Mouse (Mus musculus) activated CD4-positive, CD25-positive, alpha-beta regulatory T cell, adult 4 months (primary cell): ENCODE data around the gene Cd209g. TPM values are rescaled to one million over a fixed set of nuclear protein-coding genes. Genes with fewer than 3 reads are reported as not detected.
A peak's percentile ranks its signal among the peaks of the same experiment; 100 is the strongest.
"Not testable (repeated sequence)": the region's sequence is repeated elsewhere in the genome, so short reads cannot be mapped to it uniquely, and the experiment has no call there.

Experiments used
- ATAC-seq: one replicate; pipeline ENCODE4 v1.8.0; 2017
- polyA plus RNA-seq, 2 experiments: library from polyadenylated mRNA; unstranded; fragments of 100-300 nt; shearing (Covaris generic); gene quantifications; one replicate each; pipeline ENCODE4 v1.2.1; 2017

Gene Cd209g
- not detected for polyA plus RNA-seq

DNA sequence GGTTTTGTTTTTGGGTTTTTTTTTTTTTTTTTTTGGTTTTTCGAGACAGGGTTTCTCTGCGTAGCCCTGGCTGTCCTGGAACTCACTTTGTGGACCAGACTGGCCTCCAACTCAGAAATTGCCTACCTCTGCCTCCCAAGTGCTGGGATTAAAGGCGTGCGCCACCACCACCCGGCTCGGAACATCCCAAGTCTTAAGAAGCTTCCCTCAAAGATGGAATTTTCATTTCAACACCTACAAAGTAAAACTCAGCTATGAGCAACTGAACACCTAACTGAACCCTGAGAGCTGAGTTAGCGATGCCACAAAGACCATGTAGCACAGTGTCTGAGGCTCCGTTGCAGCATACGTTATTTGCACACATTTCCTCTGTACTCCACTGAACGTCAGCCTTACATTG lies at the start of gene Cd209g:
Gene Cd209g, plus strand, starts transcription at position 301 of the 400 bp plus-strand sequence.
- no peak for ATAC-seq

DNA sequence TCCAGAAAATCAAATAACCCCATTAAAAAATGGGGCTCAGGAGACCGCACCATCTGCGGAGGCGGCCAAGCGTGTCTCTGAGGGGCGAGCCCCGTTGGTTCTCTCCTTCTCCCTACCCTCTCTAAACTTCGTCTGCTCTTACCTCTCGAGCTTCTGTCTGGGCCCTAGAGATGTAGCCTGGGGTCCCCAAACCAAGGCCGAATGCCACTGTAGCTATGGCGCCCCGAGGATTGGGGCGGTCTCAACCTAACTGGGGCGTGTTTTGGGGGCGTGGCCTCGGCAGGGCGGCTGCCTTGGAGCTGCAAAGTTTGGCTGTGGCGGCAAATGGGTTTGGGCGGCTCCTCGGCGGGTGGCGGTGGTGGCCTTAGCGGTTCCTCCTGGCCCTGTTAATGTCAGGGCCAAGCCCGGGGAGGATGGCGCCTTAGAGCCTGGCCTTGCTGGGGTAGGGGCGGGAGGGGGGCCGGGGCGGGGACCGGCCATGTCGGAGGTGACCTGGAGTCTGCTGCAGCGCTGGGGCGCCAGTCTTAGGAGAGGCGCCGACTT lies 46.6 kb upstream of the Cd209g start:
- peak; percentile 65 for ATAC-seq

- ATAC-seq, result not testable (repeated sequence)
Observed at GRCm38 (mm10) chr8:4088514-4088913, 45.4 kb upstream of the Cd209g start.

DNA sequence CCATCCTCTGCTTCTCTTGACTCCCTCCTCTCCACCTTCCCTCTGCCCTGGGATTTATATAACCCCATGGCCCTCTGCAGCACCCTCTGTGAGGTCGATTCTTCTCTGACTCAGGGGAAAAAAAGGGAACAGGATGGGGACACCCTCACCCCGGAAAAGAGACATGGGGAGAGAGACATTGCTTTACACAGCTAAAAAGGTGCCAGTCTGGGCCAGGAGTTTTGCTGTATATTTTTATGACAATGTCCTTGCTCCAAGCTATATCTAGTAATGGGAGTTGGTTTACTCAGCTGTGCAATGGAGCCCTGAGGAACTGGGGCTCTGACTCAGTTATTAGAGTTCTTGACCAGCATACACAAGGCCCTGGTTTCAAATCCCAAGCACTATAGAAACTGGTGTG lies 28.2 kb upstream of the Cd209g start, which contains the start of gene Cd209f:
Gene Cd209f, minus strand, starts transcription at position 101 of the 400 bp plus-strand sequence.
- ATAC-seq, result not testable (repeated sequence)

DNA sequence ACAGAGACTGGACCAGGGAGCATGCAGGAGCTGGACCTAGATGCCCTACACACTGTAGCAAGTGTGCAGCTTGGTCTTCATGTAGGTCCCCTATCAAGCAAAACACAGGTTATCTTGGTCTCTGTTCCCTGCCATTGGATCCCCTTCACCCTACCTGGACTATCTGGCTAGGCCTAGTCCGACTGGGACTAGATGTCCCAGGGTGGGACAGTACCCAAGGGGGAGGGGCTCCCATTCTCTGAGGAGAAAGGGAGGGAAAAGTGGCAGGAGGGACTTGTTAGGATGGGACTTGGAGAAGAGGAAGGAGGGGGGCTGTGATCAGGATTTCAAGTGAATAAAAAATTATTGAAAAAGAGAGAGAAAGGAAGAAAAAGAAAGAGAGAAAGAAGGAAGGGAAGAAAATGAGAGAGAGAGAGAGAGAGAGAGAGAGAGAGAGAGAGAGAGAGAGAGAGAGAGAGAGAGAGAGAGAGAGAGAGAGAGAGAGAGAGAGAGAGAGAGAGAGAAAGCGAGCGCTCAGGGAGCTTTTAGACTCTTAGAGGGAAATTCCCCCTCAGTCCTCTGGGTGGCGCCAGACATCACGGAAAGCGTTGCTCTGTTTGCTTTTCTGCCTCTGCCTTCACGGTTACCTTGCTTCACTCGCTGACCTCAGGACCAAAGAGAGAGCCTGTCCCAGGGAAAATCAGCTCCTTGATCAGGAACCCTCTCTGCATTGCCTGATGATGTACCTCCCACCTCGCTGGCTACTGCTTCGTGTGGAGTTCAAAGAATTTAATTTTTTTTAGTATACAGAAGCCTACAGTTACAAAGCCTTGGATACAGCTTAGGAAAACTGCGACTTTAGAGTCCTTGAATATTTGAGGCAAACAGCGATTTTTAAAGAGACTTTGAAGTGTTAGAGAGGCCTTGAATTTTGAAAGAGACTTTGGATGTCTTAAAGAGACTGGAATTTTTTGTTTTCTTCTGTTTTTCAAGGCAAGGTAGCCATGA lies 6.1 kb downstream of the Cd209g start:
- ATAC-seq, result peak; percentile 69

GRCm38 (mm10) chr8:4141721-4142120 lies 7.8 kb downstream of the Cd209g start:
- peak; percentile 40 for ATAC-seq

DNA sequence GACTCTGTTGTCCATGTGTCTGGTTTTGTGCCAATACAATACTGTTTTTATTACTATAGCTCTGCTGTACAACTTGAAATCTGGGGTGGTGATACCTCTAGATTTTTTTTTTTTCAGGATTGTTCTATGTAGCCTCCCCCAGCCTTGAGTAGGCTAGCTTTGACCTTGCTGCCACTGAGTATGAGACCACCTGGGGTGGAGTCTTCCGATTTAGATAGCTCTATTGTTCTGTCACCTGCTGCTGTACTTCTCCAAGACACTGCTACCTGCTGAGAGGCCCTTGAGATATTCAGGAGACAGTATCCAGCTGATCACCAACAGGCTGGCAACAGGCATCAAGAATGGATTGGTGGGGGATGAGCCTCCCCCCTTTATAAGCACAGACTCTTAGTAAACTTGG lies 13.4 kb downstream of the Cd209g start:
- no peak for ATAC-seq

DNA sequence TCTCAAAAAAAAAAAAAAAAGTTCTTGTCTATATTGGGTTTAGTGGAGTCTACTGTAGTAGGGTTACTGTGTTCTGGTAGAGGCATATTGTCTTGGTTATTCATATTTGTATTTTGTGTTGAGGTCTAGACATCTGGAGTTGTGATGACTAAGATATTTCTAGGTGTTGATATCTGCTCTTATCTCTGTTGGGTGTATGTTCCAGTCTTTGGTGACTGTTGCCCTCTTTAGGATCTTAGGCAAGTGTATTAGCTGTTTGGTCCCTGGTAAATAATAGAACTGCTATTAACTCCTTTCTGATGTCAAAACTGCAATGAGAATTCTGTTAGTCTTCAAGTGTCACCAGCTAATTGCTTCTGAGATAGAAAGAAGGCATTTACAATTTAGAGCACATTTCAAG lies 21.0 kb downstream of the Cd209g start:
- no peak for ATAC-seq

GRCm38 (mm10) chr8:4162786-4163185 lies 28.9 kb downstream of the Cd209g start:
- no peak for ATAC-seq

- ATAC-seq, result no peak
Observed at GRCm38 (mm10) chr8:4165176-4165851, 31.4 kb downstream of the Cd209g start.

DNA sequence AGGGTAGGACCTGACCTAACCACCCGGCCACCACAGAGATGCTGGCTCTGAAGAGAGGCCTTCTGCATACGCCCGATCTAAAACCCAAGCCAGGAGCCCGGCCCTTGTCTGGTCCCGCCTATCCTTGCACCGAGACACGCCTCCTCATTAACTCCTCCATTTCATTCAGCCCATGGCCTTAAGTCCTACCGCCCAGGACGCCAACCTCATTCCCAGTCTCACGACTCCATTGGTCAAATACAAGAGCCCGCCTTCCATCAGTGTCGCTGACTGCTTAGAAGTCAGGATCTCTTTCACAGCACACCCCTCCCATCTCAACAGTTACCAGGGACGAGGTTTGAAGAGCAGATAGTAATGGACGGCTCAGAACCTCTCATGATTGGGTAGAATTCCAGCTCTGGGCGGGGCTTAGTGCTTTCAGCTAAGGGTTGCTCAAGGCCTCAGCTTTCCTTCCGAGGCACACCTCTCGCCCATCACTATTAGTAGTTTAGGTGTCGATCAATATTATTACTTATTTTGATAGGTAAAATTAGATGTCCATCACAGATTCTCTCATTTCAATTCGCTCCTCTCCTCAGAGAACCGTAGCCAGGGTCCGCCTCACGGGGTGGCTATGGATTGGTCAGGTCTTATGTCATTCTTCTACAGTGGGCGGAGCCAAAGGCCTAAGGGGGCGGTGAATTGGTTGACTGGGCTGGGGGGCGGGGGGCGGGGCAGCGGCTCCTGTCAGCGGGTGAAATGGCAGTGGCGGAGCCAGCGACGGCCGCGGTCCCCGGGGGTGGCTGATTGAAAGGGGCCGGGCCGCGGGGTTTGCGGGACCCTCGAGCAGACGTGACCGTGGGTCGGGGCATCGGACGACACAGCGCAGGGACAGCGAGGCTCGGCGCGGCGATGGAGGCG lies 32.2 kb downstream of the Cd209g start, which contains the start of gene Evi5l:
Gene Evi5l, plus strand, starts transcription at position 716 of the 900 bp plus-strand sequence.
- ATAC-seq, result peak; percentile 91

DNA sequence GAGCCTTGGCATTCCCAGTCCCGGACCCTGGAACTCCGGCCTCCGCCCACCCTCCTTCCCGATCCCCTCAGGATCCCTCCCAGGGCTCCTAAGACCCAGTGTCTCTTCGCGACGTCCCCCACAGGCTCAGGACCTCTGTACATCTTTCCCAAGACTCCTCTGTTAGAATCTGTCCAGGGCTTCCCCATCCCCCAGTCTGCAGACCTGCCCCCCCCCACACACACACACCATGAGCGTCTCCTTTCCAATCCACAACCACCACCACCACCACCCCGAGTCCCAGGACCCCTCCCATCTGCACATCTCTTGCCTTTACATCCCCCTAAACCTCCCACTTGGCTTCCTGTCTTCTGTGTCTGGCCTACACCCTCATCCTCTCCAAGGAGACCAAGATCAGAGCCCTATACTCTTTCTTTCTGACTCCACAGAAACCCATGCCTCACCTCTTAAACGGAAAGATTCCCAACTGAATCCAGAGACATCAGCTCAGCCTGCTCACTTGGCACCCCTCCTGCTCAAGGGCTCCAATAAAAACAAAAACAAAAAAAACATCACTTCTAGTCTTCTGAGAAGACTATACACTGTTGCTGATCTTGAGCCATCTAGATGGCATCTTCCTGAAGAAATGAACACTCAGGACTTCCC lies 33.1 kb downstream of the Cd209g start:
- no peak for ATAC-seq

- no peak for ATAC-seq
Observed at GRCm38 (mm10) chr8:4167918-4168317, 34.0 kb downstream of the Cd209g start.

DNA sequence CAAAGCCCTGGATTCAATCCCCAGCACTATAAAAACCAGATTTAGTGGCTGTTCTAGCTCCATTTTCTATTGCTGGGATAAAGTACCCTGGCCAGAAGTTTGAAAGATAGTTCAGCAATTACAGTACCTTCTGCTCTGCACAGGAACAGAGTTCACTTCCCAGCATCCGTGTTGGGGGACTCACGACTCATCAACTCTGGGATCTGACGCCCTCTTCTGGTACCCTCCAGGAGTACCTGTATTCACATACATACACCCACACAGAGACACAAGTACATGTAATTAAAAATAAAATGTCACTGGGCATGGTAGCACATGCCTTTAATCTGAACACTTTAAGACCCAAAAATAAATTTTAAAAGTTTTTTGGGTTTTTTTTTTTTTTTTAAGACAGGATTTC lies 38.6 kb downstream of the Cd209g start:
- no peak for ATAC-seq

DNA sequence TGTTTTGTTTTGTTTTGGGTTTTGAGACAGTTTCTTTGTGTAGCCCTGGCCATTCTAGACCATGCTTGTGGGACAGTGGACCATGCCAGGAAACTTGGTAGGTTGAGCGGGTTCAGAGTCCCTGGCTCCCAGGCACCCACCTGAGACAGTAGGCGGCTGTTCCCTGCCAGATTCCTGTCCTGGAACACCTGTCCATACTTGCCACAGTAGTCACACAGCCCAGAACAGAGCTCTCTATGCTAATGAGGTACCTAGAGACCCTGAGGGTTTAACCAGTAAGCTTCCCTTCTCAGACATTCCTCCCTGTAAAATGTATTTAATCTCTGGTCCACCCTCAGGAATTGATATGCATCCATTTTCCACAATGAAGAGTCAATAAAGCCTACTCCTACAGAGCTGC lies 40.1 kb downstream of the Cd209g start:
- no peak for ATAC-seq

DNA sequence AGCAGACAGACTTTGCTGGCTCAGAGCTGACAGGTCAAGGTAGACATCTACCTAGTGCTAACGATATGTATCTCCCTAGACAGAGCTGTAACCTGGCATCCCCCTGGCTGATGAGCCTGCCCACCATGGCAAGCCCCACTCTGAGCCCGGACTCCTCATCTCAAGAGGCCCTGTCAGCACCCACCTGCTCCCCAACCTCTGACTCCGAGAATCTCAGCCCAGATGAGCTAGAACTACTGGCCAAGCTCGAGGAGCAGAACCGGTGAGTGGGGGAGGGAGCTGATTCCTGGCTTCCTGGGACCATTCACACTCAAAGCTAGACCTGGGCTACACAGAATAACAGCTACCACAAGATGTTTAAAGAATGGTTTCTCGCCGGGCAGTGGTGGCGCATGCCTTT lies 49.5 kb downstream of the Cd209g start:
- no peak for ATAC-seq

DNA sequence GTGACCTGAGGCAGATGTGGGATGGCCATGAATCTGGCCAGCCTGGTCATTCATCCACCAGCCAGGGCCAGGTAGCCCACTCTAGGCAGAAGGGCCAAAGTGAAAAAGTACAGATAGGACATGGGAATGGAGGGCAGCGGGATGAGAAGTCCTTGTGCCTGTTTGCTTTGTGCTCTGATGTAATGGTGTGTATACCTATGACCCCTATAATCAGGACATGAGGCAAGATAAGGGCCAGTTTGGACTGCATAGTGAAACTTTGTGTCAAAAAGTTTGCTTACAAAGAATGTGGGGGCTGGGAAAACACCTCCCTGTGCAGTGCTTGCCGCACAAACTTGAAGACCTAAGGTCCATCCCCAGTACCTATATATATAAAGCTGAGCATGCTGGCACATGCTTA lies 52.3 kb downstream of the Cd209g start:
- no peak for ATAC-seq
